Mouse (Mus musculus) adrenal gland, adult 18-20 months (tissue): ENCODE measurements around the gene Acta1. TPM values are rescaled to one million over a fixed set of nuclear protein-coding genes. Genes with fewer than 3 reads are reported as not detected.

Source experiments
- DNase-seq, 2 experiments: peaks; one replicate each; pipeline ENCODE4 v3.0.0; 2021 to 2022; ENCODE audit warnings: low spot score in 2 of 2
- total RNA-seq, 2 experiments: library from RNA; stranded (reverse); gene quantifications; 1 replicate in 1 of 2; 2 replicates in 1 of 2; pipeline ENCODE4 v1.2.3; 2021

The Acta1 gene
- total RNA-seq, 2 experiments from 2014 or later, result 0.27 to 30.4 TPM

GRCm38 (mm10) chr8:123846509-123846908 lies 48.0 kb downstream of the Acta1 start:
- no peak for DNase-seq

GRCm38 (mm10) chr8:123845991-123846390 lies 48.6 kb downstream of the Acta1 start:
- no peak for DNase-seq

GRCm38 (mm10) chr8:123845114-123845513 lies 49.4 kb downstream of the Acta1 start:
- no peak for DNase-seq

- no peak for DNase-seq
These were observed 50.2 kb downstream of the Acta1 start for GRCm38 (mm10) chr8:123844341-123844740.

GRCm38 (mm10) chr8:123842086-123842485 lies 52.5 kb downstream of the Acta1 start:
- no peak for DNase-seq

Other genes with a start within 250 kb of the Acta1 start
- 10 to 100 TPM; 42.5 to 42.8 TPM for gene Rhou, start 240.8 kb downstream of the Acta1 start, total RNA-seq
- gene Rab4a, start 88.8 kb downstream of the Acta1 start, total RNA-seq, result 10 to 100 TPM; 25.5 to 25.9 TPM
- 1 to 10 TPM; 1.1 to 1.5 TPM for gene Ccsap, start 34.5 kb downstream of the Acta1 start, total RNA-seq
- 10 to 100 TPM; 13.9 to 17.1 TPM for gene Nup133, start 54.5 kb upstream of the Acta1 start, total RNA-seq
- 10 to 100 TPM; 12.8 to 16.8 TPM for gene Abcb10, start 88.4 kb upstream of the Acta1 start, total RNA-seq
- 10 to 100 TPM; 22.3 to 22.7 TPM for gene Taf5l, start 126.6 kb upstream of the Acta1 start, total RNA-seq
- 10 to 100 TPM; 12.3 to 14.7 TPM for gene Urb2, start 126.8 kb upstream of the Acta1 start, total RNA-seq